Mouse (Mus musculus) gastrocnemius, adult 8-10 months (tissue): ENCODE results near the gene Trmt10b. TPM values are rescaled to one million over a fixed set of nuclear protein-coding genes. Genes with fewer than 3 reads are reported as not detected.

Experiments used
- DNase-seq, 2 experiments: peaks; one replicate each; pipeline ENCODE4 v3.0.0; 2022; ENCODE audit warnings: low spot score in 2 of 2
- total RNA-seq, 4 experiments: library from RNA; stranded (reverse); gene quantifications; 2 replicates each; pipeline ENCODE4 v1.2.4; 2022

Trmt10b gene
- total RNA-seq, 4 experiments from 2014 or later = 4.5 to 7.3 (median 4.6) TPM

DNA sequence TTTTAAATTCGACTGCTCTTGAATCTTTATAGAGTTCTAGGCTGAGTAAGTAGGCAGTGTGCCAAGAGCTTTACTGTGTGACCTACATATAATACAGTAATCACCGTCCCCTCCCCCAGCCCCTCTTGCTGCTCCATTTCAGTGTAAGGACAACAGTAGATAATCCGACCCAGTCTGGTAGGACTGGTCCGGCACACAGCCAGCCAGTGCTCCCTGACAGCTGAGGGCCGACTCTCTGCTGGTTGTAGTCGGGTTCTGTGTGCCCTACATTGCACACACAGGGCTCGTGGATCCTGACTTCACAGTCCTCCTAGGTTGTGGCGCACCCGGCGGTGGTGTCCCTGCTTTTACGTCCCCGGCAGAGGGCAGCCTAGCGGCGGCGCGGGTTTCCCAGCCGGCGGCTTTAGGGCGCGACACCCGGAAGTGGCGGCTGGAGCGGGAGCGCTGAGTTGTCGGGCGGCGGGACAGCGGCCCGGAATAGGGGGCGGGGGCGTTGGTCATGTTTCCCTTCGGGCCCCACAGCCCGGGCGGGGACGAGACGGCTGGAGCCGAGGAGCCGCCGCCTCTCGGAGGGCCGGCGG lies 44.8 kb downstream of the Trmt10b start, which contains the start of gene Dcaf10:
Dcaf10 (plus strand) TSS at position 433 of the 581 bp plus-strand sequence.
- DNase-seq = peak; percentile 86 to 87

DNA sequence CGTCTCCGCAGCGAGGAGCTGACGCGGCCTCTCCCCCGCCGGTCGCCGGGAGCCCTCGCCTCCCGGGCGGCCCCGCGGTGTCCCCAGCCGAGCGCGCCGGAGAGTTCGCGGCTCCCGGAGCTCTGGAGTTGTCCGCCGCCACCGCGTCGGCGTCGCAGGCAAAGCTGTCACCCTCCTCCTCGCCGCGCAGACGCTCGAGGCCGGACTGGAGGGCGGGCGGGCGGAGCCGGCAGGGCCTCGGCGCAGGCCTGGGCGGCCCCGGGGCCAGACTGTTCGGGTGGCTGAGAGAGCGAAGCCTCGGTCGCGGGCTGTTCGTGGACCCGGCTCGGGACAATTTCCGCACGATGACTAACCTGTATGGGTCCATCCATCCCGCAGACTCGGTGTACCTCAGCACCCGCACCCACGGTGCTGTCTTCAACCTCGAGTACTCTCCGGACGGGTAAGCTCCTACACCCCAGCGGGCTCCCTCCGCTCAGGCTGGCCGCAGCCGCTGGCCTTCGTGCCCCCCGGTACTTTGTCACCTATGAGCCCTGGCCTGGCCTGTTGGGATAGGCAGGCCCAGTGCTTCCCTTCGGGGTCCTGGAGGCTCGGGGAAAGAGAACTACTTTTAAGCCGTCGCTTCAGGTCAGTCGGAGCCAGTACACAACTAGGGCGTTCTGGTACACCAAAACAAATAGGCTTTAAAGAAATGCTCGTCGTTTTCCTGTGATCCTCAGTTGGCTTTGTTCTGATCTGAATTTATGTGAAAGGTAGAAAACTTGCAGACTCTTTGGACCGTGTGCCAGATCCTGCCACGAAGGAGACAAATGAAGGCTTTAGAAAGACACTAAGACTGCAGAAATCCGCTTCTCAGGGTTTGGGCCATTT lies 45.6 kb downstream of the Trmt10b start, which contains the start of gene Exosc3:
Exosc3 (minus strand) TSS at position 447 of the 870 bp plus-strand sequence.
- DNase-seq = peak in 1 of 2 experiments; percentile 16

- no peak for DNase-seq
These were observed 59.7 kb downstream of the Trmt10b start for GRCm38 (mm10) chr4:45356653-45357052.

Other genes with a start within 250 kb of the Trmt10b start
- 1 to 10 TPM; 1.4 to 2.6 (median 1.9) TPM for gene Fbxo10, start 212.5 kb upstream of the Trmt10b start, total RNA-seq
- gene Tomm5, start 189.0 kb upstream of the Trmt10b start, total RNA-seq = 10 to 100 TPM; 67.7 to 76.8 (median 68.6) TPM
- gene Frmpd1, start 112.3 kb upstream of the Trmt10b start, total RNA-seq = under 1 TPM in 1 of 4 experiments, not detected in 3; 0.04 TPM
- gene Dcaf10, start 45.0 kb downstream of the Trmt10b start, total RNA-seq = 10 to 100 TPM in 2 of 4 experiments, 1 to 10 TPM in 2; 8.3 to 10.5 (median 9.8) TPM
- 10 to 100 TPM; 11.7 to 15.8 (median 12.8) TPM for gene Exosc3, start 45.6 kb downstream of the Trmt10b start, total RNA-seq
- 100 to 1,000 TPM in 2 of 4 experiments, 10 to 100 TPM in 2; 95.3 to 112 (median 98.9) TPM for gene Slc25a51, start 111.6 kb downstream of the Trmt10b start, total RNA-seq
- gene Shb, start 235.3 kb downstream of the Trmt10b start, total RNA-seq = 1 to 10 TPM; 4.1 to 8.8 (median 6.6) TPM